In the genomic region with DNA sequence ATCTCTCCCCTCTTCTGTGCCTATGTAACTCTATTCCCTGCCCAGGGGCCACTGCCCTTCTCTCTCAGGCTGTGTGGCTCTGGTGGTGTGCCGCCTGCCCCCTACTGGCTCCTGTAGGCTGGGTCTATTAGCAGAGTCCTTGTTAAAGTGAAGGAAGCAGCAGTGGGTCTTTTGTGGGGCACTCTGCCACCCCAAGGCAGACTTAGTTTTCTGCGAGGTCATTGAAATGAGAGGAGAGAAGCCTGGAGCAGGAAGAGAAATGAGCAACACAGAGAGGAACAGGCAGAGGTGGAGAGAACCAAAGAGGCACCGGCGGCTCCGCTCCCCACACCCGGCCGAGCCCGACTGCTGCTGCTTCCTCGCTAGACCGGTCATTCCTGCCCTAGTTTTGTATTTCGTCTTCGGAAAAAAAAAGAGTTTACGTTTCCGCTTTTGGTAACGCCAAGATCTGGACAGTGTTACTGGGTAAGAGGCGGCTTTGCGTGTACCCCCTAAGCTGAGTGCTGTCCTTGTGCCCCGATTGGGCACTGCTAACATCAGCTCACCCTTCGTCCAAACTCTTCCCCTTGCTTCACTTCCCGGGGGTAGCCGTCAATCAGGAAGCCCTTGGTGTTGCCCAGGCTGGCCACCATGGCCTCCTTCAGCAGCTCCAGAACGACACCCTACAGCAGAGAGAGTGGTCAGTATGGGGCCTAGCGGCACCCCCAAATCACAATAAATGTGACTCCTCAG, we compare ENCODE assay signal across 7 mouse cellular contexts.
A peak's percentile ranks its signal among the peaks of the same experiment; 100 is the strongest.
DNase-seq lines count a peak whose midpoint lies in the region; ATAC-seq lines count a peak whose summit lies in the region.

No protein-coding gene starts in this region.

- intact Hi-C loops in gastrocnemius, postnatal 14 days (cut with DNase I; ENCODE audit: low total_unique reads): loop anchor here (10.0 kb wide), 1 partner anchor 277 kb away; no protein-coding TSS in a partner anchor
- intact Hi-C loops in left cerebral cortex, postnatal 4 days (cut with DNase I): no loop called here

- peak; percentile 76 for ATAC-seq in inflammation-experienced regulatory T-cells, adult 6 months

- DNase-seq in adipocyte (ENCODE audit: low spot score): peak; percentile 86
- peak; percentile 33 to 41 for DNase-seq in cerebellum, postnatal 36 days
- DNase-seq in gastrocnemius, postnatal 14 days: peak; percentile 63
- peak; percentile 53 for DNase-seq in left cerebral cortex, postnatal 4 days
- DNase-seq in mesoderm, embryonic 11.5 days (ENCODE audit: low read depth, low spot score): peak; percentile 59
- peak; percentile 53 for DNase-seq in skeletal muscle tissue, adult 2 months (ENCODE audit: low read depth, low spot score)

Comparison
In these comparisons a context has a peak if more than half of its experiments do, and no peak if none do; other contexts are left out.
1. Peak in every context shown above with its lines: DNase-seq and ATAC-seq.